Mouse (Mus musculus) forebrain, embryonic 15.5 days (tissue): ENCODE results near the gene Igf2. TPM values are rescaled to one million over a fixed set of nuclear protein-coding genes. Genes with fewer than 3 reads are reported as not detected.

Experiments used
- ATAC-seq: fragments of 200-750 bp; cut with Nextera tagmentation; replicated peaks from 2 replicates; pipeline ENCODE4 v1.8.0; 2017; ENCODE audit warnings: mild to moderate bottlenecking, moderate TSS enrichment, moderate library complexity
- H3K27ac ChIP-seq: fragments of 300-500 bp; sonication (generic); replicated peaks from 2 replicates; pipeline ENCODE4 v1.5.1; 2015; ENCODE audit warnings: mild to moderate bottlenecking, inconsistent platforms
- H3K27me3 ChIP-seq: fragments of 300-500 bp; sonication (generic); 2 replicates; pipeline ENCODE4 v1.6.1; 2015; ENCODE audit warnings: inconsistent platforms
- H3K36me3 ChIP-seq: fragments of 300-500 bp; sonication (generic); 2 replicates; pipeline ENCODE4 v1.6.1; 2015; ENCODE audit warnings: mild to moderate bottlenecking, inconsistent platforms
- H3K4me1 ChIP-seq: fragments of 300-500 bp; sonication (generic); 2 replicates; pipeline ENCODE4 v1.6.1; 2015; ENCODE audit warnings: inconsistent platforms
- H3K4me2 ChIP-seq: fragments of 300-500 bp; sonication (generic); replicated peaks from 2 replicates; pipeline ENCODE4 v1.6.1; 2015; ENCODE audit warnings: mild to moderate bottlenecking, inconsistent platforms
- H3K4me3 ChIP-seq: fragments of 300-500 bp; sonication (generic); 2 replicates; pipeline ENCODE4 v1.5.1; 2015; ENCODE audit warnings: mild to moderate bottlenecking, inconsistent platforms
- H3K9ac ChIP-seq: fragments of 300-500 bp; sonication (generic); replicated peaks from 2 replicates; pipeline ENCODE4 v1.6.1; 2015; ENCODE audit warnings: mild to moderate bottlenecking, inconsistent platforms
- H3K9me3 ChIP-seq: fragments of 300-500 bp; sonication (generic); 2 replicates; pipeline ENCODE4 v1.6.1; 2016; ENCODE audit warnings: inconsistent platforms
- WGBS: fragments of 180-500 bp; shearing (Covaris S2); methylation state at CpG from one replicate; pipeline ENCODE4 v1.1.7; 2015; ENCODE audit warnings: mixed read lengths; 5-methylcytosine and 5-hydroxymethylcytosine counted together
- polyA plus RNA-seq: library from polyadenylated mRNA; unstranded; fragments of >200 nt; fragmentation: Nextera tagmentation; extraction: Ambion mirVana; gene quantifications from 2 replicates; pipeline ENCODE4 v1.2.1, GENCODE M21; 2015

Igf2 gene
- polyA plus RNA-seq, 1 experiment from 2014 or later = 60.0 TPM

DNA sequence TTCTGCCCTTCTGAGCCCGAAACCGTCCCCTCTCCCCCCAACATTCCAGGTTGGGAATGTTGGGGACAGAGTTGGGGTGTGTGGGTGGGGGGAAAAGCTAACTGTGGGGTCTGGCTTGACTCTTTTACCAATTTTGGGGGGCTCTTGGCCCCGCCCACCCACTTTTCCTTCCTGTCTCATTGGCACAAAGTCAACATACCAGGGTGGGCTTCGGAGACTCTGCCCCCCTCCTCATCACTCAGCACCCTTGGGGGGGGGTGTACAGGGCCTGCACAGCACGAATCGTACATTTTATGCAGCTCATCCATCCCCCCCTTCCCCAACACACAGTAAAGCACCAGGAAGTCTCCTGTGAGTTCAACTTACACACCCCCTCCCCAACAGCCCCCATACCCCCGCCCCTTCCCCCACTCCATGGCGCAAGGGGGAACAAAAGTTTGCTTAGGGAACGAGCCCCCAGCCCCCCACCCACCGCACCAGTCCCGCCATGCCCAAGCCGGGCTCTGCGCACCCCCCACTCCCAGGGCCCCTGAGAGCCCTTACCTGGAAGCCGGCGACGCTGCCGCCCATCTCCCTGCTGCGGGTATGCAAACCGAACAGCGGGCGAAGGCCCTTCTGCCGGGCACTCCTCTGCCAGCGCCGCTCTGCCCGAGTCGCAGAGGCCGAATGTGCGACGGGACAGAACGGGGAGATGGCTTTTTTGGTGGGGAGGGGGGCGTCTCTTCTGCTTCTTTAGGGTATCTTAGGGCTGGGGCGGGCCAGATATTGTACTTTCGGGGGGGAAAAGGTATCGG lies 8.6 kb downstream of the Igf2 start:
- H3K36me3 ChIP-seq = no peaks in the 10 kb centered on the region
- H3K9me3 ChIP-seq = no peaks in the 10 kb centered on the region
- H3K27ac ChIP-seq = no peak overlapping the region
- H3K4me1 ChIP-seq = peaks cover 28% of the 10 kb centered on the region
- WGBS = under 1% methylated on average over 34 of the region's 34 CpGs
- peak overlapping the region; percentile 29 for H3K4me3 ChIP-seq
- 0 out of 2 replicates have a peak overlapping the region, but pooled peaks have one; percentile 4 for H3K9ac ChIP-seq
- H3K27me3 ChIP-seq = peaks cover 95% of the 10 kb centered on the region
- H3K4me2 ChIP-seq = peak overlapping the region; percentile 33
- no peak for ATAC-seq

DNA sequence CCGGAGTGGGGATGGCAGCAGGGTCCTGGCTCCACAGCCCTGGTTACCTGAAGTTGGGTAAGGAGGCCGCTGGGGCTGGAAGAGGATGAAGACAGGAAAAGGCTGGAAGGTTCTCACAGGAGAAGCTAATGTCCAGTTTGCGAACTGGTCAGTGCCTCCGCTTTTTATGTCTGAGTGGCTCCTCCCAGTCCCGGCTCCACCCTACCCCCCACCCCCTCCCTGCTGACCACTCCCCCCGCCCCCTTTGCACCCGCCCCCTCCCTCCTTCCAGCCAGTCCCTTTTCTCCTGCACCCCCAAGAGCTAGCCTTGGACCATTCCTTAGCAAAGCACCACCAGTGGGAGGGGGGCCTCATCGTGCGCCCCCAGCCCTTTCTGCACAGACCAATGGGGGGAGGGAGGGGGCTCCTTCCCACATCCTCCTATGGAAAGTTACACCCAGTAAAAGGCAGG lies 9.2 kb downstream of the Igf2 start:
- H3K9me3 ChIP-seq = no peaks in the 10 kb centered on the region
- H3K27ac ChIP-seq = no peak overlapping the region
- WGBS = 7% methylated on average over 7 of the region's 9 CpGs
- peak overlapping the region; percentile 29; the same call in 1 of the 2 replicates for H3K4me3 ChIP-seq
- no peak overlapping the region for H3K9ac ChIP-seq
- peaks cover 88% of the 10 kb centered on the region for H3K27me3 ChIP-seq
- no peak for ATAC-seq
- H3K36me3 ChIP-seq = no peaks in the 10 kb centered on the region
- H3K4me1 ChIP-seq = peaks cover 28% of the 10 kb centered on the region
- H3K4me2 ChIP-seq = no peak overlapping the region

DNA sequence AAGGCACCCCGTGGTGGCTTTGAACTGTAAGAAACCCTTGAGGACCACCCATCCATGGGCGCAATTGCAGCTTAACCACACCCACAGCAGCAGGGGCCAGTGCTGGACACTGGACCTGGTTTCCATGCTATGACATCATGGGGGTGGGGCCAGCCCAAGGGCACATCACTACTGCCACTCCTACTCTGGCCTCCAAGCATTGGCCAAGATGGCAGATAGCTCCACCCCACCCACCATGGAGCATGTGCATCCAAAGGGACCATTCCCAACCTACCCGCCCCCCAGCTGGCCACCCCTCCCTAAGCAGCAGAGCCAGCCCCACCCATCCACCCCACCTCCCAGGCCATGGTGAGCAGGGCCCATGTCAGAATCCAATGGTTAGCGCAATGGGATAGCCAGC lies 10.6 kb downstream of the Igf2 start:
- Histone ChIP-seq H3K9ac (no peak overlapping the region), H3K27ac (no peak overlapping the region), H3K4me3 (no peak overlapping the region), H3K4me1 (peaks cover 28% of the 10 kb centered on the region), H3K9me3 (no peaks in the 10 kb centered on the region), H3K27me3 (peaks cover 77% of the 10 kb centered on the region), H3K36me3 (no peaks in the 10 kb centered on the region), H3K4me2 (no peak overlapping the region)
- 34% methylated on average over 4 of the region's 4 CpGs for whole genome bisulfite sequencing
- no peak for ATAC-seq

DNA sequence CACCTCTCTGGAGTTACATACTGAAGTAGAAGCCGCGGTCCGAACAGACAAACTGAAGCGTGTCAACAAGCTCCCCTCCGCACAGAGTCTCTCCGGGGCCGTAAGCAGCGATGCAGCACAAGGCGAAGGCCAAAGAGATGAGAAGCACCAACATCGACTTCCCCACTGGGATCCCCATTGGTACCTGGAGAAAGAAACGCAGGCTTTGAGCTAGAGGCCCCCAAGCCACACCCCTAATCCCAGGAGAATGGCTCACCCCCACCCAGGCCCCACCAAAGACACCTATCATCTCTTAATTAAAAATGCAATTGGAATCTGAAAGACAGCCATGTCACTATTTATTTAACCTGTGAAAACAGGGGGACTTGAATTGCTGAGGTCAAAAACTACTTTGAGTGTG lies 11.0 kb downstream of the Igf2 start:
- H3K4me3 ChIP-seq = no peak overlapping the region
- H3K27ac ChIP-seq = no peak overlapping the region
- H3K9ac ChIP-seq = no peak overlapping the region
- peaks cover 24% of the 10 kb centered on the region for H3K4me1 ChIP-seq
- no peak overlapping the region for H3K4me2 ChIP-seq
- peaks cover 73% of the 10 kb centered on the region for H3K27me3 ChIP-seq
- 10% methylated on average over 11 of the region's 11 CpGs for WGBS
- no peaks in the 10 kb centered on the region for H3K9me3 ChIP-seq
- ATAC-seq = no peak
- no peaks in the 10 kb centered on the region for H3K36me3 ChIP-seq

DNA sequence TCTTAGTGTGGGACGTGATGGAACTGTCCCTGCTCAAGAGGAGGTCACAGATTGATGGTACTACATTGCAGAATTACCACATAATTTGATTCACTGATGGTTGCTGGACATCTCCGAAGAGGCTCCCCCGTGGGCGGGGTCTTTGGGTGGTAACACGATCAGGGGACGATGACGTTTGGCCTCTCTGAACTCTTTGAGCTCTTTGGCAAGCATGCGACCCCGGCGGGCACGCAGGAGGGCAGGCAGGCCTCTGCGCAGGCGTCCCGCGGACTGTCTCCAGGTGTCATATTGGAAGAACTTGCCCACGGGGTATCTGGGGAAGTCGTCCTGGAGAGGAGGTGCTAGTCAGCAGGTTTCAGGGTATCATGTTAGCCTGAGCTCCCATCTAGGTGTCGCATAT lies 12.9 kb downstream of the Igf2 start:
- H3K9me3 ChIP-seq = no peaks in the 10 kb centered on the region
- no peak overlapping the region for H3K27ac ChIP-seq
- peaks cover 54% of the 10 kb centered on the region for H3K27me3 ChIP-seq
- no peak overlapping the region for H3K9ac ChIP-seq
- H3K36me3 ChIP-seq = no peaks in the 10 kb centered on the region
- peaks cover 7% of the 10 kb centered on the region for H3K4me1 ChIP-seq
- no peak overlapping the region for H3K4me2 ChIP-seq
- no peak overlapping the region for H3K4me3 ChIP-seq
- WGBS = 4% methylated on average over 18 of the region's 18 CpGs
- ATAC-seq = no peak

DNA sequence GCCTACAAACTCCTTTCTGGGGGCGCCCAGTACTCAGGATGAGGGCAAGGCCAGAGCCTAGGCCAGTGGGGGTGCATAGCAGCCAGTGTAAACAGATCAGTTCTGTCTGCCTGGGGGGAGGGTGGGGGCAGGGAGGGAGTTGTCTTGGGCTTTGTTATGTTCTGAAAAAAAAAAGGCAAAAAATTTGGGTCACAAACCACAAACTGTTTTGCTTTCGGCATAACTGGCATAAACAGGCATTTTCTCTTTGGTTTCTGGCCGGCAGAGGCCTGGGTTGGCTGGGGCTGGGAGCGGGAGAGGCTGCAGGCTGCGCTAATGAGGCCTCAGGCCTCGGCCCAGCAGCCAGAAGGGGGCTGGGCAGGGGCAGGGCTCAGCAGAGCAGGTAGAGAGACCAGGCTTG lies 19.9 kb downstream of the Igf2 start:
- no peak overlapping the region for H3K4me2 ChIP-seq
- 29% methylated on average over 6 of the region's 6 CpGs for WGBS
- no peak overlapping the region for H3K4me3 ChIP-seq
- no peak overlapping the region for H3K9ac ChIP-seq
- H3K27me3 ChIP-seq = no peaks in the 10 kb centered on the region
- no peaks in the 10 kb centered on the region for H3K9me3 ChIP-seq
- no peak overlapping the region for H3K27ac ChIP-seq
- no peaks in the 10 kb centered on the region for H3K4me1 ChIP-seq
- no peak for ATAC-seq
- no peaks in the 10 kb centered on the region for H3K36me3 ChIP-seq

DNA sequence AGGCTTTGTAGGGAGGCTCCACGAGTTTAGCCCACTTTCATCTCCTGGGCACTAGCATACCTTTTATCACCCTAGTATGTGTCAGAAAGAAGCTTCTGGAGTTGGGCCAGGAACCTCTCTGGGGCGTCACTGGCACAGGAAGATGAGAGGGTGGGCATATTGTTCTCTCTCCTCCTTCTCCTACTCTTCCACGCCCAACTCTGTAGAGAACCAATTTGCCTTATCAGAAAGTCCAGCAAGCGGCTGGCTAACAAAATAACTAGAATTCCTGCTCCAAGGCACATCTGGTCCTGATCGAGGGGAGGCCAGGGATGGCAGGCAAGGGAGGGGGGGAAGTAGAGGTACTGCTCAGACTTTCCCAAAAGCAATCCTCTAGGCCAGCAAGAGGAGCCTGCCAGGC lies 21.6 kb downstream of the Igf2 start:
- no peak for ATAC-seq
- Histone ChIP-seq H3K9ac (no peak overlapping the region), H3K4me2 (no peak overlapping the region), H3K27me3 (no peaks in the 10 kb centered on the region), H3K4me3 (no peak overlapping the region), H3K36me3 (no peaks in the 10 kb centered on the region), H3K27ac (no peak overlapping the region), H3K9me3 (no peaks in the 10 kb centered on the region), H3K4me1 (no peaks in the 10 kb centered on the region)
- 39% methylated on average over 5 of the region's 5 CpGs for WGBS

DNA sequence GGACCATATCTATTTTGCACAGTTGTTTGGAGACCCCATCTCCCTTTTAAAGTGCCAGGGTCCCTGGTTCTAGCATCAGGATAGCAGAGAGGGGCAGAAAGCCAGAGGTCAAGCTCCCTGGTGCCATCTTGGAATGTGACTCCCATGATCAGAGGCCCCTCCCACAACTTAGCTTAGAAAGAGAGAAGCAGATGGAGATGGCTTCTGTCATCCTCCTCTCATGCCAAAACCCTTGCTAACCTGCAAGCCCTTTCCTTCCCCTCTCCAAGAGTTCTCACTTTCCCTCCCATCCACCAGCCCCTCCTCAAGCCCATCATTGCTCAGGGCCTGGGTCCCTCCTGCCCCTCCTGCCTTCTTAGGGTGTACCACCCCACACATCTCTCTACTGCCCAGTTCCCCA lies 30.4 kb downstream of the Igf2 start:
- no peak overlapping the region for H3K27ac ChIP-seq
- H3K9me3 ChIP-seq = no peaks in the 10 kb centered on the region
- H3K36me3 ChIP-seq = no peaks in the 10 kb centered on the region
- H3K27me3 ChIP-seq = no peaks in the 10 kb centered on the region
- ATAC-seq = no peak
- no peak overlapping the region for H3K4me3 ChIP-seq
- no peak overlapping the region for H3K9ac ChIP-seq
- no peak overlapping the region for H3K4me2 ChIP-seq
- H3K4me1 ChIP-seq = no peaks in the 10 kb centered on the region

DNA sequence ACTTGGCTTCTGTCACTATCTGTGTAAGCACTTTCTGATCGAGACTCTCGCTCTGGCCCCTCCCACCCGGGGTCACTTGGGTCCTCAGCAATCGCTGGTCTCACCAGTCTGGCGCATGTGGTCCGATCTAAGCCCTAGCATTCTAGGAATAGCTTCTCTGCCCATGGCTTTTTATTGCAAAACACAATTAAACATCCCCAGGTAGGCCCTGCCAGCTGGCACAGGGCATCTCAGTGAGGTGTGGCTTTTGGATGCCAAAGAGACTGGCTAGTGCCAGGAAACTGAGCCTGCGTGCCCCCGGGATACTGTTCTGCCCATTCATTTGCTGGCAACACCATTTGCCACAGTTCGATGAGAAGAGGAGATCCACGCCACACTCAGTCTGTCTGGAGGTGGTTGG lies 35.9 kb downstream of the Igf2 start:
- WGBS = 81% methylated on average over 10 of the region's 10 CpGs
- no peaks in the 10 kb centered on the region for H3K27me3 ChIP-seq
- no peak for ATAC-seq
- no peak overlapping the region for H3K4me2 ChIP-seq
- no peaks in the 10 kb centered on the region for H3K9me3 ChIP-seq
- H3K36me3 ChIP-seq = no peaks in the 10 kb centered on the region
- H3K27ac ChIP-seq = no peak overlapping the region
- H3K9ac ChIP-seq = no peak overlapping the region
- no peak overlapping the region for H3K4me3 ChIP-seq
- H3K4me1 ChIP-seq = no peaks in the 10 kb centered on the region

DNA sequence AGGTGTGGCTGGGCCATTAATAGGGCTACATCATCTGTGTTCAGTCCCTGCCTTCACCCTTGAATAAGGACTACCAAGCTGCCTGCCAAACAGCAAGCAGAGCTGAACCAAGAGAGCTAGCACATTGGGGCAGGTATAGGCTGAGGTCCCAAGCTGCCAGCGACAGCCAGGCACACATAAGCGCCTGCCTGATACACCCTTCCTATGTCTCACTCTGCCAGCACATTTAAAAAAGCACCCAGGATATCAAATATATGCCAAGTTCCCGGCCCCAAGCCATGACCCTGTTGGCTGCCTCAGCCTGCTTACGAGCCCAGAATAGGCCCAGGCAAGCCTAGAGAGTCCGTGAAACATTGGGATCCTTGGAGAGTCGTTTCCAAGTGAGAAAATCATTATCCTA lies 36.8 kb downstream of the Igf2 start:
- no peaks in the 10 kb centered on the region for H3K36me3 ChIP-seq
- H3K27ac ChIP-seq = no peak overlapping the region
- no peak overlapping the region for H3K4me2 ChIP-seq
- no peak overlapping the region for H3K4me3 ChIP-seq
- 74% methylated on average over 6 of the region's 6 CpGs for WGBS
- no peaks in the 10 kb centered on the region for H3K27me3 ChIP-seq
- no peak overlapping the region for H3K9ac ChIP-seq
- H3K9me3 ChIP-seq = no peaks in the 10 kb centered on the region
- H3K4me1 ChIP-seq = no peaks in the 10 kb centered on the region
- no peak for ATAC-seq

DNA sequence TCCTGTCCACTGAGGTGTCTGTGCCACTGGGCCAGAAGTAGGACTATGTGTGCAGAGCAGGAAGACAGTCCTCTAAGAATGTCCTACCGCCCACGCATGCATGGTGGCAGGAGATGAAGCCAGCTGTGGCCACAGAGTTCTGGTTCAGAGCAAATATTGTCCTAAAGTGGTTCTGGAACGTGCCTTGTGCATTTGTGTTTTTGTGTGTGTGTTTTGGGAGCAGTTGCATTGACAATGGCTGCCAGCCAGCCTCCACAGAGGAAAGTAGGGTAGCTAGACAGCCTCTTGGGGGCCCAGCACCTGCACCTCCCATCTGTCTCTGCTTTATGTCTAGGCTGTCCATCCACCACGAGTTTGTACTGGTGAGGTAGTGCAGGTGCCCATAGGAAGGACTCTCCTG lies 44.4 kb downstream of the Igf2 start:
- Histone ChIP-seq H3K9me3 (no peaks in the 10 kb centered on the region), H3K4me1 (no peaks in the 10 kb centered on the region), H3K4me3 (no peak overlapping the region), H3K27me3 (no peaks in the 10 kb centered on the region), H3K4me2 (no peak overlapping the region), H3K36me3 (no peaks in the 10 kb centered on the region), H3K9ac (no peak overlapping the region), H3K27ac (no peak overlapping the region)
- ATAC-seq = no peak
- WGBS = 74% methylated on average over 4 of the region's 4 CpGs

DNA sequence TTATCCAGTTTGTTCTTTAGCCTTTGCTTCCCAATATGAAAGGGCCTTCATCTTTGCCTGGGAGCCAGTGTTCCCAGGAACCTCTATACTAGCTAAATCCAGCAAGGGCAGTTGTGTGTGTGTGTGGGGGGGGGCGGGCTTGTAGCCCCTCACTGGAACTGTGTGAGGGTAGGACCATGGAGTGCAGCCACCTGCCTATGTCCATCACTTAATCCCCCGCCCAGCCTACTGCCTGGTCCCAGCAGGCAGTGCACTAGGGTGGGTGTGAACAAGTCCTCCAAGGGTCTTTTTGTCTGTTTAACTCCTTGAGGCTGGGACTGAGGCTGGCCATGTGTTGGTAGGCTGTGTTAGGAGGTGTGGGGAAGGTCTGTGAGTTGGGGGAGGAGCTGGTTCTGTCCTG lies 53.5 kb downstream of the Igf2 start:
- no peak overlapping the region for H3K4me2 ChIP-seq
- ATAC-seq = no peak
- WGBS = 43% methylated on average over 2 of the region's 2 CpGs

More for the DNA sequence above, 53.5 kb downstream of the Igf2 start:
- H3K9me3 ChIP-seq = no peaks in the 10 kb centered on the region
- H3K27ac ChIP-seq = no peak overlapping the region
- H3K36me3 ChIP-seq = no peaks in the 10 kb centered on the region
- H3K4me3 ChIP-seq = no peak overlapping the region
- H3K27me3 ChIP-seq = no peaks in the 10 kb centered on the region
- H3K9ac ChIP-seq = no peak overlapping the region
- peaks cover 8% of the 10 kb centered on the region for H3K4me1 ChIP-seq
